ENCODE assay signal across 20 mouse cellular contexts in the genomic region with DNA sequence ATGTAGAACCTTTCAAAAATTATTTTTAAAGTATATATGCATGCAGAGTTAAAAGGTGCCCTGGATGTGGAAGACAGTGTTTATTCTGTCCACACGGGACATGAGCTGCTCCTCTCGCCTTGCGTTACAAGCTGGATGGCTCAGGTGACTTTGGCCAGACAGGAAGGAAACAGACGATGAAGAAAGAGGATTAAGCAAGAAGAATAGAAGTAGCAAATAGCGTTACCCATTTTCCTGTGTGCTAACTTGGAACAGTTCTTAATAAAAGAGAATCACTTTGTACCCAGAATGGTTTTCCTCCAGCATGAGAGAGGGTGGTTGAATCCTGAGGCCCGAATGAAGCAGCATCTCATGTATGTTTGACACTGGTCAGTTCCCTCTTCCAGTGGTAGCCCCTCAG.
DNase-seq lines count a peak whose midpoint lies in the region; ATAC-seq and TF ChIP-seq lines count a peak whose summit lies in the region.
"Had no signal": no experiment of that assay in that cellular context is flagged by ENCODE, and none has a peak within 500 bp of the region (broad histone marks: within the 10 kb centered on the region; RNA-seq: fewer than 3 reads in every experiment).

No protein-coding gene starts in this region.

- 84% methylated on average over 6 of the region's 6 CpGs for WGBS in heart, embryonic 13.5 days
- 81% methylated on average over 6 of the region's 6 CpGs for WGBS in heart, embryonic 11.5 days (ENCODE audit: insufficient replicate concordance)
- 85% methylated on average over 6 of the region's 6 CpGs for WGBS in kidney, embryonic 14.5 days
- WGBS in lung, postnatal 0 days: 71% methylated on average over 6 of the region's 6 CpGs

- no peak for DNase-seq in kidney, adult 8-10 months
- no peak for DNase-seq in lung, postnatal 0 days (ENCODE audit: low spot score)
- no peak for DNase-seq in lung, postnatal 14 days
- no peak for DNase-seq in left cerebral cortex, postnatal 14 days (ENCODE audit: low spot score in 2 of 2)
- DNase-seq: B cell, adult 2 months; cerebellum, adult 2 months; cerebellum, postnatal 36 days; gastrocnemius, postnatal 10 days; liver, embryonic 13.5 days; spleen, adult 18-20 months; thymus, postnatal 36 days had no signal

- no peaks in the 10 kb centered on the region for H3K27me3 ChIP-seq in heart, embryonic 13.5 days (replicated peaks)
- H3K27me3 ChIP-seq in heart, embryonic 11.5 days (ENCODE audit: control insufficient read depth, insufficient read depth, low read length): no peaks in the 10 kb centered on the region
- no peaks in the 10 kb centered on the region for H3K27me3 ChIP-seq in kidney, embryonic 14.5 days (ENCODE audit: control insufficient read depth, insufficient read depth, low read length)
- H3K27me3 ChIP-seq in lung, postnatal 0 days (replicated peaks; ENCODE audit: insufficient read depth, low read length): no peaks in the 10 kb centered on the region
- H3K27me3 ChIP-seq: limb, embryonic 12.5 days; liver, embryonic 13.5 days; midbrain, embryonic 13.5 days; neural tube, embryonic 13.5 days had no signal

- no peak for TF ChIP-seq EP300 in lung, postnatal 0 days (IDR thresholded peaks at IDR 0.05)

- no peak overlapping the region for H3K4me2 ChIP-seq in heart, embryonic 13.5 days
- no peak overlapping the region for H3K4me2 ChIP-seq in heart, embryonic 11.5 days
- no peak overlapping the region for H3K4me2 ChIP-seq in kidney, embryonic 14.5 days (replicated peaks; ENCODE audit: low read depth, low read length)
- H3K4me2 ChIP-seq in lung, postnatal 0 days (replicated peaks; ENCODE audit: low read depth, low read length): no peak overlapping the region
- H3K4me2 ChIP-seq: hindbrain, embryonic 14.5 days; limb, embryonic 12.5 days; liver, embryonic 13.5 days; midbrain, embryonic 13.5 days; neural tube, embryonic 13.5 days had no signal

- no peak overlapping the region for H3K4me3 ChIP-seq in heart, embryonic 13.5 days
- H3K4me3 ChIP-seq in heart, embryonic 11.5 days (ENCODE audit: low read depth, low read length): no peak overlapping the region
- no peak overlapping the region for H3K4me3 ChIP-seq in kidney, embryonic 14.5 days (ENCODE audit: low read length)
- no peak overlapping the region for H3K4me3 ChIP-seq in lung, postnatal 0 days (ENCODE audit: low read depth, low read length)
- H3K4me3 ChIP-seq: limb, embryonic 12.5 days; liver, embryonic 13.5 days; midbrain, embryonic 13.5 days; neural tube, embryonic 13.5 days had no signal

- H3K9me3 ChIP-seq in heart, embryonic 13.5 days: 0 out of 2 replicates have a peak, but pooled peaks cover 3% of the 10 kb centered on the region
- H3K9me3 ChIP-seq in heart, embryonic 11.5 days (replicated peaks; ENCODE audit: control insufficient read depth, low read length): 0 out of 2 replicates have a peak, but pooled peaks cover 2% of the 10 kb centered on the region
- no peaks in the 10 kb centered on the region for H3K9me3 ChIP-seq in kidney, embryonic 14.5 days (ENCODE audit: control insufficient read depth, low read length)
- H3K9me3 ChIP-seq in lung, postnatal 0 days (ENCODE audit: low read length): no peaks in the 10 kb centered on the region
- H3K9me3 ChIP-seq: limb, embryonic 12.5 days; liver, embryonic 13.5 days; midbrain, embryonic 13.5 days; neural tube, embryonic 13.5 days had no signal

- TF ChIP-seq CTCF in lung, postnatal 0 days (IDR thresholded peaks at IDR 0.05): no peak

- intact Hi-C loops in left cerebral cortex, postnatal 14 days (cut with DNase I): no loop called here

- H3K27ac ChIP-seq in heart, embryonic 13.5 days (replicated peaks): 0 out of 2 replicates have a peak overlapping the region, but pooled peaks have one; percentile 3
- no peak overlapping the region for H3K27ac ChIP-seq in heart, embryonic 11.5 days (ENCODE audit: low read depth, low read length)
- peak overlapping the region; percentile 9; the same call in 1 of the 2 replicates for H3K27ac ChIP-seq in kidney, embryonic 14.5 days (ENCODE audit: low read depth, low read length)
- H3K27ac ChIP-seq in lung, postnatal 0 days (ENCODE audit: low read length): peak overlapping the region; percentile 39; the same call in 1 of the 2 replicates
- H3K27ac ChIP-seq: hindbrain, embryonic 14.5 days; limb, embryonic 12.5 days; liver, embryonic 13.5 days; macrophage; midbrain, embryonic 13.5 days; neural tube, embryonic 13.5 days had no signal

- ATAC-seq in heart, embryonic 13.5 days (ENCODE audit: extremely low read depth, insufficient number of reproducible peaks, low FRiP score, low TSS enrichment): no peak
- no peak for ATAC-seq in heart, embryonic 11.5 days (replicated peaks; ENCODE audit: insufficient number of reproducible peaks, low FRiP score, low TSS enrichment)
- no peak for ATAC-seq in kidney, embryonic 14.5 days (ENCODE audit: low FRiP score, low TSS enrichment)
- ATAC-seq in lung, postnatal 0 days: no peak
- peak; percentile 87 for ATAC-seq in megakaryocyte, adult 5-6 weeks (ENCODE audit: poor library complexity, severe bottlenecking)
- ATAC-seq: midbrain, embryonic 13.5 days had no signal

- H3K36me3 ChIP-seq in heart, embryonic 13.5 days: no peaks in the 10 kb centered on the region
- no peaks in the 10 kb centered on the region for H3K36me3 ChIP-seq in heart, embryonic 11.5 days (ENCODE audit: control insufficient read depth, insufficient read depth, low read length)
- H3K36me3 ChIP-seq in kidney, embryonic 14.5 days (ENCODE audit: control insufficient read depth, insufficient read depth, low read length): no peaks in the 10 kb centered on the region
- no peaks in the 10 kb centered on the region for H3K36me3 ChIP-seq in lung, postnatal 0 days (ENCODE audit: insufficient read depth, low read length)
- H3K36me3 ChIP-seq: limb, embryonic 12.5 days; liver, embryonic 13.5 days; midbrain, embryonic 13.5 days; neural tube, embryonic 13.5 days had no signal

- H3K4me1 ChIP-seq in heart, embryonic 13.5 days: peaks cover 25% of the 10 kb centered on the region
- peaks cover 4% of the 10 kb centered on the region; the same call in 1 of the 2 replicates for H3K4me1 ChIP-seq in heart, embryonic 11.5 days (ENCODE audit: control insufficient read depth, insufficient read depth, low read length)
- no peaks in the 10 kb centered on the region for H3K4me1 ChIP-seq in kidney, embryonic 14.5 days (ENCODE audit: control insufficient read depth, insufficient read depth, low read length)
- H3K4me1 ChIP-seq in lung, postnatal 0 days (ENCODE audit: insufficient read depth, low read depth, low read length): no peaks in the 10 kb centered on the region
- H3K4me1 ChIP-seq: liver, embryonic 13.5 days had no signal

- H3K9ac ChIP-seq in heart, embryonic 13.5 days: no peak overlapping the region
- no peak overlapping the region for H3K9ac ChIP-seq in heart, embryonic 11.5 days (ENCODE audit: low read depth, low read length)
- H3K9ac ChIP-seq in kidney, embryonic 14.5 days (ENCODE audit: low read depth, low read length): no peak overlapping the region
- H3K9ac ChIP-seq in lung, postnatal 0 days (replicated peaks; ENCODE audit: low read depth): no peak overlapping the region
- H3K9ac ChIP-seq: hindbrain, embryonic 14.5 days; limb, embryonic 12.5 days; liver, embryonic 13.5 days; midbrain, embryonic 13.5 days; neural tube, embryonic 13.5 days had no signal
